Mouse (Mus musculus) cerebellum, adult 2 months (tissue): ENCODE measurements around the gene Ep400.

Experiments
- CTCF ChIP-seq: fragments of 200-500 bp; IDR thresholded peaks from 2 replicates; pipeline ENCODE4 v1.5.1; 2011; ENCODE audit warnings: low read depth, mild to moderate bottlenecking, control low read depth, low read length, moderate library complexity, borderline replicate concordance; ENCODE audit not compliant: insufficient read depth
- POLR2A ChIP-seq: fragments of 200-500 bp; IDR thresholded peaks from 2 replicates; pipeline ENCODE4 v1.6.1; 2011; ENCODE audit warnings: low read length, control low read depth, borderline replicate concordance; ENCODE audit not compliant: insufficient read depth

DNA sequence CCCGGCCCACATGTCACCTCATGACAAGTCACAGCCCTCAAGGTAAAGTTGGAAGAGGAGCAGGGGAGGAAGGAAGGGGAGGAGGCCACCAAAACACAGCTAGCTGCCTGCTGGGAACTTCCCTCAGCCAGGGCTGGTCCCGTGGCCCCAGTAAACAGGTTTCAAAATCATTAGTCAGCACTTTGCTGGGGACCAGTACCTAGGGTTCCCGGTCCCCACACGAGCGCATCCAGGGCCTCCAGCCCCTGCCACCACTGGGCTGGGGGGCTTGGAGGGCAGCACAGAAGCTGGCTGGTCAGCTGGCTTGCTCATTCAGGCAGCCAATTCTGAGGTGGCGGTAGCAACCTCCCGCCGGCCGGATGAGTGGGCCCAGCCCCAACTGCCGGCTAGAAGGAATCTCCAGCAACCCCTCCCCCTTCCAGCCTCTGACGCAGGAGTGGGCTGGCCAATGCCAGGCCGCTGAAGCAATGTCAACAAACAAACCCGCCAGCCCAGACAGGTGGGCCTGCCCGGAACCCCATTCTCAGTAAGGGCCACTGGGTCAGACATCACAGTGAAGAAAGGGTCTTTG is 37.6 kb upstream of the Ep400 start:
- TF ChIP-seq POLR2A = 0 out of 2 replicates have a peak, but pooled peaks have one; percentile 32
- TF ChIP-seq CTCF = no peak
